ENCODE assay signal across 10 mouse cellular contexts in genomic region chr1:86046833-86047563, GRCm38 (mm10). TPM values are rescaled to one million over a fixed set of nuclear protein-coding genes. Genes with fewer than 3 reads are reported as not detected.
DNase-seq lines count a peak whose midpoint lies in the region; ATAC-seq and TF ChIP-seq lines count a peak whose summit lies in the region.
"Had no signal": no experiment of that assay in that cellular context is flagged by ENCODE, and none has a peak within 500 bp of the region (broad histone marks: within the 10 kb centered on the region; RNA-seq: fewer than 3 reads in every experiment).

No protein-coding gene starts in this region.

- H3K4me2 ChIP-seq in hindbrain, embryonic 11.5 days (replicated peaks; ENCODE audit: low read depth, low read length), result peak overlapping the region; percentile 97; the same call in 1 of the 2 replicates
- peak overlapping the region; percentile 71 for H3K4me2 ChIP-seq in liver, postnatal 0 days (ENCODE audit: low read depth, low read length)

- no peak for TF ChIP-seq CTCF in gastrocnemius, adult 2 months (IDR thresholded peaks at IDR 0.05)
- TF ChIP-seq CTCF in liver, postnatal 0 days (IDR thresholded peaks at IDR 0.05; ENCODE audit: low read depth), result no peak

- no peak overlapping the region for H3K27ac ChIP-seq in gastrocnemius, adult 2 months
- no peak overlapping the region for H3K27ac ChIP-seq in hindbrain, embryonic 11.5 days (ENCODE audit: low read depth, low read length)
- H3K27ac ChIP-seq in liver, postnatal 0 days (ENCODE audit: low read depth), result peak overlapping the region; percentile 81

- peak; percentile 13; the same call in 1 of the 2 replicates for ATAC-seq in hindbrain, embryonic 11.5 days (ENCODE audit: low FRiP score)
- ATAC-seq in liver, postnatal 0 days, result peak; percentile 75

- intact Hi-C loops in gastrocnemius, adult 2 months (cut with DNase I), result no loop called here

- H3K27me3 ChIP-seq in hindbrain, embryonic 11.5 days (ENCODE audit: control insufficient read depth, insufficient read depth, low read length), result peaks cover 33% of the 10 kb centered on the region
- peaks cover 36% of the 10 kb centered on the region for H3K27me3 ChIP-seq in liver, postnatal 0 days (ENCODE audit: insufficient read depth, low read length)

- H3K9me3 ChIP-seq in hindbrain, embryonic 11.5 days (ENCODE audit: control insufficient read depth, low read length), result no peaks in the 10 kb centered on the region
- no peaks in the 10 kb centered on the region for H3K9me3 ChIP-seq in liver, postnatal 0 days (ENCODE audit: low read length)

- WGBS in hindbrain, embryonic 11.5 days, result 5% methylated on average over 24 of the region's 24 CpGs
- WGBS in liver, postnatal 0 days (ENCODE audit: insufficient replicate concordance), result 14% methylated on average over 24 of the region's 24 CpGs

- H3K4me1 ChIP-seq in hindbrain, embryonic 11.5 days (replicated peaks; ENCODE audit: control insufficient read depth, insufficient read depth, low read length), result no peaks in the 10 kb centered on the region
- peaks cover 2% of the 10 kb centered on the region; the same call in 1 of the 2 replicates for H3K4me1 ChIP-seq in liver, postnatal 0 days (ENCODE audit: insufficient read depth)

- H3K9ac ChIP-seq in hindbrain, embryonic 11.5 days (ENCODE audit: low read depth, low read length), result no peak overlapping the region
- peak overlapping the region; percentile 69 for H3K9ac ChIP-seq in liver, postnatal 0 days (replicated peaks)

- no peak for DNase-seq in gastrocnemius, adult 2 months
- DNase-seq in gastrocnemius, adult 8-10 months (ENCODE audit: low spot score in 2 of 2), result no peak
- DNase-seq in R1 (ENCODE audit: low read depth, low spot score), result peak; percentile 36
- DNase-seq in hindbrain, embryonic 11.5 days (ENCODE audit: low spot score), result peak; percentile 38
- DNase-seq in liver, postnatal 0 days, result peak; percentile 33
- DNase-seq in urinary bladder, postnatal 10 days (ENCODE audit: low spot score), result no peak
- no peak for DNase-seq in cerebellum, postnatal 14 days
- DNase-seq in spleen, postnatal 4 days (ENCODE audit: low spot score in 2 of 2), result no peak

- peak overlapping the region; percentile 77 for H3K4me3 ChIP-seq in gastrocnemius, adult 2 months
- H3K4me3 ChIP-seq in hindbrain, embryonic 11.5 days (ENCODE audit: low read depth, low read length), result peak overlapping the region; percentile 54
- peak overlapping the region; percentile 60 for H3K4me3 ChIP-seq in liver, postnatal 0 days (ENCODE audit: low read depth, low read length)

- no peaks in the 10 kb centered on the region for H3K36me3 ChIP-seq in hindbrain, embryonic 11.5 days (ENCODE audit: control insufficient read depth, insufficient read depth, low read length)
- H3K36me3 ChIP-seq in liver, postnatal 0 days (replicated peaks; ENCODE audit: insufficient read depth, low read length), result no peaks in the 10 kb centered on the region

- no peak; the same call in 1 of the 2 replicates for TF ChIP-seq EP300 in liver, postnatal 0 days (IDR thresholded peaks at IDR 0.05; ENCODE audit: low read depth)

RNA-seq across cellular contexts. Expression of gene 2810459M11Rik, which starts 1.3 kb away (rescaled TPM):
- under 1 TPM in 1 of 2 experiments, not detected in 1; 0.10 TPM for total RNA-seq in gastrocnemius, adult 2 months (2021)
- total RNA-seq in gastrocnemius, adult 8-10 months (2022), result not detected
- polyA plus RNA-seq in hindbrain, embryonic 11.5 days (2014; fragmentation: Nextera tagmentation; extraction: Ambion mirVana), result 0.18 and 0.42 TPM in 2 replicates
- 30.8 and 38.3 TPM in 2 replicates for polyA plus RNA-seq in liver, postnatal 0 days (2015; fragmentation: Nextera tagmentation; extraction: Ambion mirVana)
- total RNA-seq: heart, postnatal 25 days had no signal
- polyA plus RNA-seq: C2C12 had no signal

RNA-seq across cellular contexts. Expression of gene Psmd1, which starts 17.2 kb away (rescaled TPM):
- total RNA-seq in gastrocnemius, adult 2 months (2021), result 100 to 1,000 TPM; 111 to 140 TPM
- total RNA-seq in gastrocnemius, adult 8-10 months (2022), result 100 to 1,000 TPM; 124 to 134 (median 130) TPM
- 216 and 247 TPM in 2 replicates for polyA plus RNA-seq in hindbrain, embryonic 11.5 days (2014; fragmentation: Nextera tagmentation; extraction: Ambion mirVana)
- polyA plus RNA-seq in liver, postnatal 0 days (2015; fragmentation: Nextera tagmentation; extraction: Ambion mirVana), result 60.0 and 68.1 TPM in 2 replicates

RNA-seq across cellular contexts. Expression of gene Spata3, which starts 30.4 kb away (rescaled TPM):
- total RNA-seq in gastrocnemius, adult 2 months (2021), result not detected
- not detected for total RNA-seq in gastrocnemius, adult 8-10 months (2022)
- polyA plus RNA-seq in hindbrain, embryonic 11.5 days (2014; fragmentation: Nextera tagmentation; extraction: Ambion mirVana), result not detected in 2 replicates
- 0.09 TPM in 2 replicates for polyA plus RNA-seq in liver, postnatal 0 days (2015; fragmentation: Nextera tagmentation; extraction: Ambion mirVana)
- total RNA-seq: heart, postnatal 25 days had no signal
- polyA plus RNA-seq: C2C12 had no signal

Comparison
In these comparisons a context has a peak if more than half of its experiments do, and no peak if none do; other contexts are left out.
1. DNase-seq: peak in R1 (single experiment), hindbrain, embryonic 11.5 days (single experiment) and liver, postnatal 0 days (single experiment); none in gastrocnemius, adult 2 months (single experiment), gastrocnemius, adult 8-10 months (0 of 2), urinary bladder, postnatal 10 days (single experiment), cerebellum, postnatal 14 days (0 of 2) and spleen, postnatal 4 days (0 of 2).
2. Peak in every context shown above with its lines, with median percentiles within 50 percentile points of each other: H3K4me3 ChIP-seq.